Mouse (Mus musculus) midbrain, embryonic 13.5 days (tissue): ENCODE measurements around the gene D1Pas1. TPM values are rescaled to one million over a fixed set of nuclear protein-coding genes. Genes with fewer than 3 reads are reported as not detected.

Experiments
- ATAC-seq: fragments of 200-750 bp; cut with Nextera tagmentation; 2 replicates; pipeline ENCODE4 v1.8.0; 2017; ENCODE audit warnings: mild to moderate bottlenecking, moderate TSS enrichment, moderate library complexity
- H3K27ac ChIP-seq: fragments of 300-500 bp; sonication (generic); 2 replicates; pipeline ENCODE4 v1.5.1; 2015; ENCODE audit warnings: inconsistent platforms, mild to moderate bottlenecking, moderate library complexity
- H3K27me3 ChIP-seq: fragments of 300-500 bp; sonication (generic); 2 replicates; pipeline ENCODE4 v1.6.1; 2015; ENCODE audit warnings: mild to moderate bottlenecking, inconsistent platforms
- H3K36me3 ChIP-seq: fragments of 300-500 bp; sonication (generic); 2 replicates; pipeline ENCODE4 v1.6.1; 2015; ENCODE audit warnings: mild to moderate bottlenecking, inconsistent platforms
- H3K4me1 ChIP-seq: fragments of 300-500 bp; sonication (generic); replicated peaks from 2 replicates; pipeline ENCODE4 v1.6.1; 2015; ENCODE audit warnings: inconsistent platforms
- H3K4me2 ChIP-seq: fragments of 300-500 bp; sonication (generic); replicated peaks from 2 replicates; pipeline ENCODE4 v1.6.1; 2015; ENCODE audit warnings: moderate library complexity, mild to moderate bottlenecking, inconsistent platforms
- H3K4me3 ChIP-seq: fragments of 300-500 bp; sonication (generic); replicated peaks from 2 replicates; pipeline ENCODE4 v1.5.1; 2015; ENCODE audit warnings: mild to moderate bottlenecking, inconsistent platforms
- H3K9ac ChIP-seq: fragments of 300-500 bp; sonication (generic); replicated peaks from 2 replicates; pipeline ENCODE4 v1.6.1; 2015; ENCODE audit warnings: mild to moderate bottlenecking, inconsistent platforms
- H3K9me3 ChIP-seq: fragments of 300-500 bp; sonication (generic); 2 replicates; pipeline ENCODE4 v1.6.1; 2016; ENCODE audit warnings: mild to moderate bottlenecking, inconsistent platforms
- WGBS: fragments of 180-500 bp; shearing (Covaris S2); methylation state at CpG from one replicate; pipeline ENCODE4 v1.1.7; 2015; 5-methylcytosine and 5-hydroxymethylcytosine counted together
- polyA plus RNA-seq: library from polyadenylated mRNA; unstranded; fragments of >200 nt; fragmentation: Nextera tagmentation; extraction: Ambion mirVana; gene quantifications from 2 replicates; pipeline ENCODE4 v1.2.1, GENCODE M21; 2015

D1Pas1 gene
- polyA plus RNA-seq, 1 experiment from 2014 or later: 0.19 TPM

DNA sequence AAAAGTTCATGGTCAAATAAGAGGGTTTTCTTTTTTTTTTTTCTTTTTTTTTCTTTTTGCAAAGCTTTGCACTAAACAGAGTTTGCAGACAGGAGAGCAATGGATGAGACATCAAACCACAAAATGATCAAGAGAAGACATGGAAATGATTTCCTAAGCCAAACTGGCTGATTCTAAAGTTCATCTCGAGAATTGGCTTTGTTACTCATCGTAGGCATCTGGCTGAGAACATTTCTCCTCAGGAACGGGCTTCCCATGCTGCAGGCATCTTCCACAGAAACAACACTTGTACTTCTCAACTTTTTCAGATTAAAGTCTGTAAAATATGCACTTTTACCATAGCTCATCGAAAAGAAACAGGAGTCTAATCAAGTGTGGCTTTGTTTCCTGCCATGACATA lies 21.6 kb downstream of the D1Pas1 start:
- Histone ChIP-seq H3K9ac (no peak overlapping the region), H3K4me2 (no peak overlapping the region), H3K4me3 (no peak overlapping the region), H3K9me3 (no peaks in the 10 kb centered on the region), H3K27ac (no peak overlapping the region), H3K4me1 (peaks cover 10% of the 10 kb centered on the region), H3K36me3 (no peaks in the 10 kb centered on the region), H3K27me3 (peaks cover 10% of the 10 kb centered on the region; the same call in 1 of the 2 replicates)
- WGBS: 83% methylated on average over 4 of the region's 4 CpGs
- ATAC-seq: no peak

DNA sequence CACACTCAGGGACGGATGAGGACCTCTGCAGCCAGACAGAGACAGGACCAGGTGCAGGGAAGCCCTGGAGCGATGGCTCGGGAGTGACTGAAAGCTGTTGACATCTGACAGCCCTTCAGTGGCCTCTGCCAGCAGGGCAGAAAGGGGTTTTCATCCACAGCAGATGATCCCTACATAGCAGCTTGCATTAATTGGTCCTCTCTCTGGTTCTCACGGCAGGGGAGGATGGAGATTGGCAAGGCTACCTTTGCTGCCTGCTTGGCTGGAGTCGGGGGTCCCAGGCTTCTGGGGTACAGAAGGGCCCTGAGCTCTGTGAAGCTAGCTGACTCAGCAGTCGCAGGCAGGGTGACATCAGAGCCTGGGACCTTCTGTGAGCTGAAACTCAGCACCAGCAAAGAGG lies 24.3 kb downstream of the D1Pas1 start:
- no peak overlapping the region for H3K4me3 ChIP-seq
- 54% methylated on average over 6 of the region's 6 CpGs for WGBS
- 0 out of 2 replicates have a peak, but pooled peaks cover 1% of the 10 kb centered on the region for H3K27me3 ChIP-seq
- no peak overlapping the region for H3K4me2 ChIP-seq
- no peaks in the 10 kb centered on the region for H3K36me3 ChIP-seq
- no peak overlapping the region for H3K9ac ChIP-seq
- H3K9me3 ChIP-seq: no peaks in the 10 kb centered on the region
- H3K4me1 ChIP-seq: peaks cover 10% of the 10 kb centered on the region
- ATAC-seq: no peak
- no peak overlapping the region for H3K27ac ChIP-seq

DNA sequence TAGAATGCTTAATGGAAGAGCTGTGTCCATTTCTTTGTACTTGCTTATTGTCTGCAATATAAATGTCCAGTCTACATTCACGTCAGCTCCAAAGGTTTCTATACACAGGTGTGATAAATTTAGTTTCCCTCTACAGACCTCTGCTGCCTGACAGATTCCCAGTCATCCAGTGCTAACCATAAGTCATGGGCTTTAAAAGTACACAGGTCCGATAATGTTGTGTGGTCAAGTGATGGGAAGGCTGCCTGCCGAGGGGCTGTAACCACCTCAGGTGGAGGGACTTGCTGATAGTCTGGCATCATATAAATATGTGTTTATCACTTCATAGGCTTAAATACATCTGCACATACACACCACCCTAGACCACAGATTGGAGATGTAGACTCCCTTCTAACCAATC lies 24.9 kb downstream of the D1Pas1 start:
- peaks cover 11% of the 10 kb centered on the region for H3K4me1 ChIP-seq
- no peaks in the 10 kb centered on the region for H3K27me3 ChIP-seq
- no peaks in the 10 kb centered on the region for H3K36me3 ChIP-seq
- H3K9me3 ChIP-seq: no peaks in the 10 kb centered on the region
- H3K27ac ChIP-seq: no peak overlapping the region
- H3K4me3 ChIP-seq: no peak overlapping the region
- H3K9ac ChIP-seq: no peak overlapping the region
- H3K4me2 ChIP-seq: no peak overlapping the region
- 97% methylated on average over 3 of the region's 3 CpGs for WGBS
- no peak for ATAC-seq

DNA sequence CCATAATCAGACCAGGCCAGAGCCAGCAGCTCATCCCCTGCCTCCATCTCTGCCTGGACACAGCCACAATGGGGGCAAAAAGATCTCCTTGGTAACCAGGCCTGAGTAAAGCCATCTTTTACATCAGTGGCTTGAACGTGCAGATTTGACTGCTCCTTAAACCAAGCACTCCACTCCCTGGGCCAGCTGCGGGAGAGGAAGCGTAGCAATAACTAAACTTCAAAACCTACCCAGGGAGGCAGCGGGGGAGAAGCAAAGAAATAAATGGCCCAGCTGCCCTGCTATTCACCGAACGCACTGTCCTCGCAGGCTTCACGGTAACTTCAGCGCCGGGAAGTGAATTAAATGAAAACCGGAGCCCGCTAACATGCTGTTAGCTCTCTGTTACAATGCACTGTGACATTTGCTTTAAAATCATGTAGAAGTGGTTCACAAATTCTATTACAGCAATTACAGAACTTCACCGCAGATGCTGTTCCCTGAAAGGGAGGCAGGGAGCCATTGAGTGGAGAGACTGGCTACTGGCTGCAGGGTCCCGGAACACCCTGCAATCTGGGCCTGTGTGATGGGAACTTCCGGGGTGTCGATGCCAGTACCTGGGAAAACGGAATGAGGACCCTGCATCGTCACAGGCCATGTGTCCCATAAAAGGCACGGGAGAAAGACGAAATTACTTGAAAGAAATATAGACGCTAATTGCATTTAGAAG lies 30.5 kb downstream of the D1Pas1 start:
- 54% methylated on average over 21 of the region's 21 CpGs for WGBS
- peak overlapping the region; percentile 17 for H3K4me2 ChIP-seq
- no peaks in the 10 kb centered on the region for H3K9me3 ChIP-seq
- ATAC-seq: 0 out of 2 replicates have a peak, but pooled peaks have one; percentile 50
- H3K4me1 ChIP-seq: peaks cover 10% of the 10 kb centered on the region
- H3K4me3 ChIP-seq: no peak overlapping the region
- H3K36me3 ChIP-seq: no peaks in the 10 kb centered on the region
- H3K27me3 ChIP-seq: no peaks in the 10 kb centered on the region
- no peak overlapping the region for H3K9ac ChIP-seq
- H3K27ac ChIP-seq: no peak overlapping the region; the same call in 1 of the 2 replicates

DNA sequence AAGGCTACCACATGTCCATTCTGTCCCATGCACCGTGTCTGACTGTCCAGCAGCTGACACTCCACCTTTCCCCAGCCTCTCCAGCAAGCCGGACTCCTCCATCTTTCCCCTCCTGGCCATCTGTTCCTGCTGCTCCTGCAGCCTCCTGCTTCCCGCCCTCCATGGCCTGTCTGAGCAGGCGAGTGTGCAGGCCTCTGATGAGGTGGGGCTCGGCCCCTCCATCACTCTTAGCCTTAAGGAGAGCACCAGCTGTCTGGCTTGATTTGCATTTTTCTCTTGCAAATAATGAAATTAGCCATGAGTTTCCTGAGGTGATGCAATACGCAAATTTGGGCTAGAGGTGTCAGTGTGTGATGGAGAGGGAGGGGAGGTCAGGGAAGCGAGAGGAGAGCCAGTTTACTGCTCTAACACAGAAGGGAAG lies 36.2 kb downstream of the D1Pas1 start:
- no peak for ATAC-seq
- Histone ChIP-seq H3K9me3 (no peaks in the 10 kb centered on the region), H3K4me3 (no peak overlapping the region), H3K4me2 (no peak overlapping the region), H3K36me3 (no peaks in the 10 kb centered on the region), H3K27me3 (no peaks in the 10 kb centered on the region), H3K9ac (no peak overlapping the region), H3K4me1 (no peaks in the 10 kb centered on the region), H3K27ac (no peak overlapping the region)
- WGBS: 55% methylated on average over 7 of the region's 7 CpGs

DNA sequence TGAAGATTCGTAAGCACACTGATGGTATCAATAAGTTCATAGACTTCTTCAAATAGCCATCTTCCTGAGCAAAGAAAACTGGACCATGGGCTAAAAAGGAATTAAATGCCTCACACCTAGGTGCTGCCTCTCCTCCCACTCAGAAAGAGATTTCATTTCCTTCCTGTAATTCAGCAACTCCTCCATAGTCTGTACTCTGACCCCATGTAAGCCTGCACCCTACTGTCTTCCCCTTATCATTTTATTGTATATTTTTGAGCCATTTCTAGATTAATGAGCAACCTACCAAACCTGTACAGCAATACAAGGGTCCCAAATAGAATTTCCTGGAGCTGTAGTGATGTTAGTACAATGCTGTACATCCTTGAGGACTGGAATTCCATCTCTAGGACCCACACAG lies 37.1 kb downstream of the D1Pas1 start:
- Histone ChIP-seq H3K27me3 (no peaks in the 10 kb centered on the region), H3K9me3 (no peaks in the 10 kb centered on the region), H3K4me1 (no peaks in the 10 kb centered on the region), H3K9ac (no peak overlapping the region), H3K4me3 (no peak overlapping the region), H3K36me3 (no peaks in the 10 kb centered on the region), H3K4me2 (no peak overlapping the region), H3K27ac (no peak overlapping the region)
- WGBS: 91% methylated on average over 1 of the region's 1 CpGs
- no peak for ATAC-seq

DNA sequence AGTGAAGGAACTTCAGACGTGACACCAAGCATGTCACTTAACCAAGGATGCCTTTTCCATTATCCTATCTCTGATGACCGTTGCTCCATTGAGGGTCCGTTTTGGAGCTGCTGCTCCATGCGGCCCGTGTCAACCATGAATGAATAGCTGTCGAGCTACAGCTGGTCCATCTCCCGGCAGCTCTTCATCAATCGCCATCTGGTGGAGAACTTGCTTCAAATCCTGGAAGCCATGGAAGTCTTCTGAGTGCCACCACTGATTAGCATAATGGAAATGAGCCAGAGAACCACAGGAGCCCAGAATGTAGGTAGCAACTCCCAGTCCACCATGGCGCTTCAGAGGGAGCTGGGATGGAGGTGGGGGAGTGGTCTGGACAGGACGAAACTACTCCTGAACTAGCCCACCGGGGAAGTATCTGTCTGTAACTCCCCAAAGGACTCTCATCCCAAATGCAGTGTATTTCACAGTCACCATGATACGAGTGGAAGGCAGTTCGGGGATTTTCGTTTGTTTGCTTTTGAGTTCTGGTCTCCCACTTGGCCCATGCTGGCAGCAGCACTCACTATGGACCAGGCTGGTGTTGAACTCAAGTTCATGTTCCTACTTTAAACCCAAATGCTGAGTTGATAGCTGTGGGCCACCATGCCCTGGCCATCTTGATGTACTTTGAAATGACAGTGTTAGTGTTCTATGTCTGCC lies 39.2 kb downstream of the D1Pas1 start:
- Histone ChIP-seq H3K9ac (no peak overlapping the region), H3K4me3 (no peak overlapping the region), H3K9me3 (no peaks in the 10 kb centered on the region), H3K36me3 (no peaks in the 10 kb centered on the region), H3K4me1 (no peaks in the 10 kb centered on the region), H3K4me2 (no peak overlapping the region), H3K27ac (no peak overlapping the region), H3K27me3 (no peaks in the 10 kb centered on the region)
- WGBS: 89% methylated on average over 14 of the region's 14 CpGs
- ATAC-seq: no peak

DNA sequence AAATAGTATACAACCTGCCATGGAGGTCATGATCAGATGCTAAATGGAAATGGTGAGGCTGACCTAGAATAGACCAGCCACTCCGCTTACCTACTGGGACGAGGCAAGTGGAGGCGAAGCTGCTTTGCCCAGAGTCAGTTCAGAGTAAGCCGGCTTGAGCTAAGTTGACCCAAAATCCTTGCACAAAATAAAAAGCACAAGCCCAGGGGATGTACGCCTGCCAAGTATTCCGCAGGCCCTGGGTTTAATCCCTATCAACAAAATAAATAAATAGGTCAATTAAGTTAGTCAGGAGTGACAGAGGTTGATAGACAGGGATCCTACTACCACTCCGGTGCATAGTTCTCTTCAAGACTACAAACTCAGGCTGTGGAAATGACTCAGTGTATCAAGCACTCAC lies 41.0 kb downstream of the D1Pas1 start:
- 83% methylated on average over 7 of the region's 7 CpGs for WGBS
- no peak overlapping the region for H3K9ac ChIP-seq

DNA sequence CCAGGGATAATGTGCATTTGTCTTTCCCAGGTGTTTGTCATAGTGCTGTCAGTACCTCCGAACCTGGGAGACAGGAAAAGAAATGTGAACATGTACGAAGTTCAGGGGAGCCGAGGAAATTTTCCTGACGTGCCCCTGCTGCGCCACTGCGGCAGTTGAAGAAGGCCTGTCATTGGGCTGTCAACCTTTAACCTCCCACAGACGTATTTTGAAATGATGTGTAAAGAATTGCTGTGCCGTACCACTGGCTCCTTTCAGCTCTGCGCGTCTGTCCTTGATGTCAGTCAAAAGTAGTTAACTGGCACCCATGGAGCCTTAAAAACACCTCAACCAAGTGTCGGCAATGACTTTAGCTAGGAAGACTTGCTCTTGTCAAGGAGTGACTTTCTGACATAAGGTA lies 42.9 kb downstream of the D1Pas1 start:
- WGBS: 79% methylated on average over 11 of the region's 11 CpGs
- Histone ChIP-seq H3K4me2 (no peak overlapping the region), H3K9ac (no peak overlapping the region), H3K27ac (no peak overlapping the region), H3K4me3 (no peak overlapping the region), H3K9me3 (no peaks in the 10 kb centered on the region), H3K36me3 (no peaks in the 10 kb centered on the region), H3K27me3 (no peaks in the 10 kb centered on the region), H3K4me1 (no peaks in the 10 kb centered on the region)
- no peak for ATAC-seq

More for the DNA sequence above, 41.0 kb downstream of the D1Pas1 start:
- Histone ChIP-seq H3K36me3 (no peaks in the 10 kb centered on the region), H3K27me3 (no peaks in the 10 kb centered on the region), H3K4me1 (no peaks in the 10 kb centered on the region), H3K27ac (no peak overlapping the region), H3K4me2 (no peak overlapping the region), H3K4me3 (no peak overlapping the region), H3K9me3 (no peaks in the 10 kb centered on the region)
- ATAC-seq: no peak

DNA sequence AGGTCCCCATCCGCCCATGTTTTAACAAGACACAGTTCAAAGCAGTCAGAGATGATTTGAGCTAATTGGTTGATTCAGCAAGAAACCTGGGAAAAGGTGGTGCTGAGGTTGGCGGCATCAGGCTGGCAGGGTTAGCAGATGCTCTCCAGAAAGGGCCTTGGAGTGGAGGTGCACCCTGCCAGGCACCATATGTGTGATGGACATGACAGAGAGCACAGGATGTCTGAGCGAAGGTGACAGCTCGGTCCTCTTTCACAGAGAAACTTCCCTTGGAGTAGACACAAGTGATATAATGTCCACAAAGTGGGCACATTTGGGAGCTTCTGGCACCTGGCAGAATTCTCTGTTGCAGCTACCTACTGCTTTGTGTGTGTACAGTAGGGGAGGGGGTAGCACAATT lies 44.4 kb downstream of the D1Pas1 start:
- Histone ChIP-seq H3K4me3 (no peak overlapping the region), H3K9ac (no peak overlapping the region), H3K9me3 (no peaks in the 10 kb centered on the region), H3K36me3 (no peaks in the 10 kb centered on the region), H3K27ac (no peak overlapping the region), H3K4me2 (no peak overlapping the region), H3K27me3 (no peaks in the 10 kb centered on the region), H3K4me1 (no peaks in the 10 kb centered on the region)
- ATAC-seq: no peak
- 92% methylated on average over 4 of the region's 4 CpGs for WGBS

DNA sequence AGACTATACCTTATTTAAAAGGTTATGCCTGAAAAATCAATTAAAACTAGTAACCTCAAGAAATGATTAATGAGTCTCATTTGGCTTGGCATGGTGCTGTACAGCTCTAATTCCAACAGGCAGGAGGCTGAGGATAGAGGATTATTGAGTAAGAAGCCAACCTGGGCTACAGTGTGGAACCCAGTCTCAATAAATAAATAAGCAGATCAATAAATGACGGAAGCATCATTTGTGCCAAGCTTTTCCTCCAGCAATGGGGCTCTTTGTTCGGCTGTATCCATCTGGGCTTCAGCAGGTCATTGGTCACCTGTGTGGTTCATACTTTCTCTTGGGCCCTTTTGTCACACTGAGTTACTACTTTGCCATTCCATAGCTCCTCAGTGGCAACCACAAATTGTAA lies 46.9 kb downstream of the D1Pas1 start:
- Histone ChIP-seq H3K36me3 (no peaks in the 10 kb centered on the region), H3K9me3 (no peaks in the 10 kb centered on the region), H3K4me2 (no peak overlapping the region), H3K27me3 (no peaks in the 10 kb centered on the region), H3K4me3 (no peak overlapping the region), H3K4me1 (no peaks in the 10 kb centered on the region), H3K9ac (no peak overlapping the region), H3K27ac (no peak overlapping the region)
- WGBS: 96% methylated on average over 2 of the region's 2 CpGs
- no peak for ATAC-seq

DNA sequence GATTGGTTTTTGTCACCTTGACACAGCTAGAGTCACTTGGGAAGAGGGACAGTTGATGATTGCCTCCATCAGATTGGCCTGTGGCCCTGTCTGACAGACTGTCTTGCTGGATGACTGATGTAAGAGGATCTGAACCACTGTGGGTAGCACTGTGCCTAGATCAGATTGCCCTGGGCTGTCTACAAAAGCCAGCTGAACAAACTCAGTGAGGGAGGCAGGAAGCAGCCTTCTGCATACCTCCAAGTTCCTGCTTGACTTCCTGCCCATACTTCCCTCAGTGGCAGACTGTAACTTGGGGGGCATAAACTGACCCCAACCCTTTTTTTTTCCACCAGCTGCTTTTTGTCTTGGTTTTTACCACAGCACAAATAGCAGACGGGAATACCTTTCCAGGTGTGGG lies 48.5 kb downstream of the D1Pas1 start:
- no peaks in the 10 kb centered on the region for H3K4me1 ChIP-seq
- H3K36me3 ChIP-seq: no peaks in the 10 kb centered on the region
- 82% methylated on average over 1 of the region's 1 CpGs for WGBS
- H3K27ac ChIP-seq: no peak overlapping the region
- H3K27me3 ChIP-seq: no peaks in the 10 kb centered on the region
- H3K9me3 ChIP-seq: no peaks in the 10 kb centered on the region
- H3K4me2 ChIP-seq: no peak overlapping the region
- ATAC-seq: no peak
- H3K4me3 ChIP-seq: no peak overlapping the region
- no peak overlapping the region for H3K9ac ChIP-seq
